Mouse (Mus musculus): ENCODE measurements around the gene Gm11011. TPM values are rescaled to one million over a fixed set of nuclear protein-coding genes. Genes with fewer than 3 reads are reported as not detected.

Gm11011 gene
- total RNA-seq, 2 experiments from 2014 or later: not detected

GRCm38 (mm10) chr2:169589697-169590096, 2.2 kb upstream of the Gm11011 start:
- no peak for DNase-seq (ENCODE audit: low spot score in 2 of 2)

GRCm38 (mm10) chr2:169586688-169587087, 857 bp downstream of the Gm11011 start:
- DNase-seq (ENCODE audit: low spot score in 2 of 2): no peak

- no peak for DNase-seq (ENCODE audit: low spot score in 2 of 2)
Observed at GRCm38 (mm10) chr2:169585631-169586285, 1.8 kb downstream of the Gm11011 start.

GRCm38 (mm10) chr2:169584745-169585456, 2.6 kb downstream of the Gm11011 start:
- no peak for DNase-seq (ENCODE audit: low spot score in 2 of 2)

GRCm38 (mm10) chr2:169583476-169583875, 4.1 kb downstream of the Gm11011 start:
- no peak for DNase-seq (ENCODE audit: low spot score in 2 of 2)

- DNase-seq (ENCODE audit: low spot score in 2 of 2): no peak
Observed at GRCm38 (mm10) chr2:169577508-169578196, 9.9 kb downstream of the Gm11011 start.

- DNase-seq (ENCODE audit: low spot score in 2 of 2): no peak
Observed at GRCm38 (mm10) chr2:169570063-169570462, 17.5 kb downstream of the Gm11011 start.

- no peak for DNase-seq (ENCODE audit: low spot score in 2 of 2)
Observed at GRCm38 (mm10) chr2:169566159-169566558, 21.4 kb downstream of the Gm11011 start.

- no peak for DNase-seq (ENCODE audit: low spot score in 2 of 2)
Observed at GRCm38 (mm10) chr2:169565751-169566150, 21.8 kb downstream of the Gm11011 start.

GRCm38 (mm10) chr2:169545674-169546073, 41.9 kb downstream of the Gm11011 start:
- DNase-seq (ENCODE audit: low spot score in 2 of 2): no peak

GRCm38 (mm10) chr2:169538906-169539305, 48.6 kb downstream of the Gm11011 start:
- no peak for DNase-seq (ENCODE audit: low spot score in 2 of 2)

Other genes with a start within 250 kb of the Gm11011 start
- 10 to 100 TPM; 68.4 to 69.6 TPM for gene Tshz2, start 45.3 kb upstream of the Gm11011 start, total RNA-seq (2021)

Measured in adrenal gland, postnatal 4 days (tissue).